Mouse (Mus musculus) heart, adult 18-20 months (tissue): ENCODE measurements around the gene Zcchc4. TPM values are rescaled to one million over a fixed set of nuclear protein-coding genes. Genes with fewer than 3 reads are reported as not detected.
"Not testable (repeated sequence)": the region's sequence is repeated elsewhere in the genome, so short reads cannot be mapped to it uniquely, and the experiment has no call there.

Source experiments
- DNase-seq, 2 experiments: peaks; one replicate each; pipeline ENCODE4 v3.0.0; 2021 to 2022; ENCODE audit warnings: mixed read lengths in 1 of 2
- long read RNA-seq, 2 experiments: library from polyadenylated mRNA; stranded (forward); transcript quantifications; one replicate each; pipeline ENCODE4 v2.0.0; 2021
- total RNA-seq, 2 experiments: library from RNA; stranded (reverse); gene quantifications; 2 replicates each; pipeline ENCODE4 v1.2.3; 2021

The Zcchc4 gene
- total RNA-seq = 1 to 10 TPM; 6.7 to 9.3 TPM
- long read RNA-seq, experiment 1, full-length matches to known transcripts = 5 of 5 reads
- long read RNA-seq, experiment 1, partial matches to known transcripts = 0 of 5 reads
- long read RNA-seq, experiment 1, other reads (novel, unspliced or antisense) = 0 of 5 reads
- long read RNA-seq, experiment 2, partial matches to known transcripts = 0 of 2 reads
- long read RNA-seq, experiment 2, other reads (novel, unspliced or antisense) = 1 of 2 reads

DNA sequence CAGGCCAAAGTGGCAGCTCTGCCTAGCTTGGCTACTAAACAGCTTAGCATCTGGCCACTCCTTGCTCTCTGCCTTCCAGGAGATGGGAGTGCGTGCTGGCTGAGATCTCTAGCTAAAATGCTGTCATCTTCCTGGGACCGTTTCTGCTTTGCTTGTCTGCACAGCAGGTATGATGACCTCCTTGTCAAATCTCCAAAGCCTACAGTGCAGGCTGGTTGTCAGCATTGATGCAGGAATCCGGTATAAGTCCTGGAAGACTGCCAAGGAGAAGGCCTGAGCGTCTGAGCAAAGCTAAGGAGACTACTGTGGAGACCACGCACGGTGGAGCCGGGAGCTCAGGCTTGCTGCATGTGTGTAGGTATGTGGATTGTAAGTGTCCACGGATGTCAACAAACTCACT lies at the start of gene Zcchc4:
Gene Zcchc4 (plus strand): TSS at position 173 of the 400 bp plus-strand sequence.
- no peak for DNase-seq

DNA sequence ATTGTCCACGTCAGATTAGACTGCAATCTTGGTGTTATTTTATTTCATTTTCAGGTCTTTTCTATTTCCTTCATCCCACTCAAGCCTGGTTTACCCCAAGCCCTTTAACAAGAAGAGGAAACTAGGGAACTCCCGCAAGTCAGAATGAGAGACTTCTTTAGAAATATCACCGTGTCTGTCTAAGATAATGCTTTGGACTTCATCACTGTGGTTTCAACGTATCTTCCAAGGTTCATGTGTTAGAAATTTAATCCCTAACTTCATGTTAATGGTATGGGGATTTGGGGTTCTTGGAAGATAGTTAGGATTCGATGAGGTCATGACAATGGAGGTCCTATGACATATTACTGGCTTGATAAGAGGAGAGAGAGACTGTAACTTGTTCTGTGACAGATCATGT lies 47.5 kb upstream of the Zcchc4 start:
- no peak for DNase-seq

DNA sequence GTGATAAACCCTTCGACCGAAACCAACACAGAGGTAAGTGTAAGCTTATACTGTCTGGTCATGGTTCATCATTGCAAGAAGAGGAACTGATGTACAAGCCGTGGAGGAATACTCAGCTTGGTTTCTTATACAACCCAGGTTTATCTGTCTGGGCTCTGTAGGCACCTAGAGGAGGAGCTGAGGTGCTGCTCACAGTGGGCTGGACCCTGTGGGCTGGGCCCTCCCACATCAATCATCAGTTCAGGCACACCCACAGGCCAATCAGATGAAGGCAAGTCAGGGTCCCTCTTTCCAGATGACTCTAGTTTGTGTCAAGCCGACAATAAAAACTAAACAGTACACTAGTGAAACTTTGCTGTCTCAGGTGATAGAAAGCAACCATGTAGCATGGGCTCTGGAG lies 42.4 kb upstream of the Zcchc4 start:
- no peak for DNase-seq

DNA sequence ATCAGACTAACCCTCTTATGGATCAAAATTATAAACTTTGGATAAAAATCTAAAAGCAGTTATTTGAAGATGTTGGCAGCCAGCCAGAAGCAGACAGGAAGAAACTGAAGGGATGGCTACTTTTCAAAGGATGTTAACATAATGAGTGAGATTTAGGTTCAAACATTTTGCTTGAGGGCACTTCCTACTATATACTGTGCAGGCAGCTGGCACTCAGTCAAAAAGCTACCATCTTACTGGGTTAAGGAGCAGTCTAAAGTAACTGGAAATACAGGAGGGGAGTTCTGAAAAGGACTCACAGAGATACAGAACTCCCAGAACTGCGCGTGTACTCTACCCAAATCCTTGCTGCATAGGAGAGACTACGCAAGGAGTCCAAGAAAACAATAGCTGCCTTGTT lies 39.2 kb upstream of the Zcchc4 start:
- DNase-seq = no peak

DNA sequence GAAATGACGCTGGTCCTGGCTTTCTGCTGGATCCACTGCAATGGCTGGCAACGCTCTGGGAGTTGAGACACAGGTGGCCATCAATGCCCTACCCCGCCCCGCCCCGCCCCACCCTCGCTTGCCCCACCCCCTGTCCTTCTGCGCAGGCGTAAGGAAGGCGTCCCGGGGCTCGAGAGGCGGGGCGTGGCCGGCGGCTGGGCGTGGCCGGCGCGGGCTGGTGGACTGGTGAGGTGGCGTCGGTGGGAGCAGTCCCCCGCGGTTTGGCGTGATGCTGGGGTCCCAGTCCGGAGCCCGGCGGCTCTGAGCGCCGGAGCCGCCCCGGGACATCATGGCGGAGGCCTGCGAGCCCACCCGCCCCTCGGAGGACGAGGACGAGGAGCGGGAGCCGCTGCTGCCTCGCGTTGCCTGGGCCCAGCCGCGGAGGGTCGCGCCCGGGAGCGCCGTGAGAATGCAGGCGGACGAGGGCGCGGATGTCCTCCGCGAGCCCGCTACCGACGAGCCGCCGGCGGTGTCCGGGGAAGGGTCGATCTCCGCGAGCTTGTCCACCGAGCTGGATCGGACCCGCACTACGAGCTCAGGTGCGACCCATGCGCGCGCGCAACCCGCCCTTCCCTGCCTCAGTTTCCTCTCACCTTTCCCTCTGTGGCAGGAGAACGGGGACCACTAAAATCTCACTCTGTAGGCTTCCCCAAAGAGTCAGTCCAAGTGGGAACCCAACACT lies 33.7 kb upstream of the Zcchc4 start, which contains the start of gene Pi4k2b:
Gene Pi4k2b (plus strand): TSS at position 184 of the 721 bp plus-strand sequence.
- peak; percentile 82 to 83 for DNase-seq

DNA sequence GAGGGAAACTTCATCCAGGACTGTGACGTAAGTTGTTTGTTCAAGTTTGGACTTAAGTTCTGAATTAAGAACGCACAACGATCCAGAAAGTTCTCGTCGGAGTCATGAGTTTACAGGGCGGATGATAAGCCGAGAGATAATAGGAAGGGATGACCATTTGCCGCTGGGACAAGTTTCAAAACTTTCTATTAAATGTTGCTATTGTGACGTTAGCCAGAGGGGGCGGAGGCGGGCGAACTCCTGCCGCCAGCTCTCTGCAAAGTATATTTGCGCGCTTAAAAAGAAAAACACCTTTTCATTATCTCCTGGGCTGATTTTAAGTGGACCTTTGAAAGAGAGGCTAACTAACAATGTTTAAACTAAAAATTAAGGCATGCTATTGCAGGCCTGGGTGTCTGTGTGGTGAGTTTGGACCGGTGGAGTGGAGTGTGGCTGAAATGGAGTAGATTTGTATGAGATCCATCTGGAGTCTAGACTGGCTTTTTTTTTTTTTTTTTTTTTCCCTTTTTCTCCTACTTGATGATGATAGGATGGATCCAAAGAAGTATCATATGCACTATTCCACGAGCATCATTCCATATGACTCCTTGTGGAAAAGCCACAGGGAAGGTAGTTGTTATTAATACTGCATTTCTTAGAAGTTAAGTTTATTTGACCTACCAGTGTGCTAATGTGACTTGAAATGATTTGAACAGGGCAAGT lies 32.9 kb upstream of the Zcchc4 start:
- peak; percentile 57 to 76 for DNase-seq

DNA sequence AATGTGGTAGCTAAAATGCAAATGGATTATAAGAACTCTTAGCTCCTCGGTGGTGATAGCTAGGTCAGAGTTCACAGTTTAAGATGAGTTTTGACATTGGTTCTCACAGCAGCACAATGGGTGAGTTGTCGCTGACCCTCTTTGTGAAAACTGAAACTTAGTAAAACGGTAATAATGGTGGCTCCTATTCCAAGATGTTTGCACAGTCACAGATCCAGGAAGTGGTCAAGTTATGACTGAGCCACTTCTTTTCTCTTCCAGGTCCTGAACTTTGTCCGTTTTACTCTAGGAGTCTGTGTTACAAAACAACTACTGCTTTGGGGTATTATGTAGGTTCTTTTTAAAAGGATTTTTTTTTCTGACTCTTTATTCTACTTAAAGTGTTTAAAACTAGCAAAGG lies 32.0 kb upstream of the Zcchc4 start:
- DNase-seq = no peak

DNA sequence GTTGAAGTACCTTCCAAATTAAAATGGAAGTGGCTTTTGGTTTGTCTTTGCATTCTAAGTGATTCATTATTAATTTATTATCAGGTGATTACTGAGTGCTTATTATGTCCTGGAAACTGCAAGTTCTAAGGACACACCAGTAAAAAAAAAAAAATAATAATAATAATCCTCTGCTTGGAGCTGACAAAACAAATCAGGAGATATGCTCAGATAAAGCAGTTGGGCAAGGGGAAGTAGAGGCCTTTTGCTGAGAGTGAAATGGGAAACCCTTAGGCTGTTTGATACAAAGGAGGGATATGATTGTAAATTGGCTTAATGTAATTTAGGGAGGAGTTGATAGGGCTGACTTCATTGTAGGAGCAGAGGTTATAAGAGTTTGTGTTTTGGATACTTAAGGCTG lies 28.3 kb upstream of the Zcchc4 start:
- DNase-seq = no peak

DNA sequence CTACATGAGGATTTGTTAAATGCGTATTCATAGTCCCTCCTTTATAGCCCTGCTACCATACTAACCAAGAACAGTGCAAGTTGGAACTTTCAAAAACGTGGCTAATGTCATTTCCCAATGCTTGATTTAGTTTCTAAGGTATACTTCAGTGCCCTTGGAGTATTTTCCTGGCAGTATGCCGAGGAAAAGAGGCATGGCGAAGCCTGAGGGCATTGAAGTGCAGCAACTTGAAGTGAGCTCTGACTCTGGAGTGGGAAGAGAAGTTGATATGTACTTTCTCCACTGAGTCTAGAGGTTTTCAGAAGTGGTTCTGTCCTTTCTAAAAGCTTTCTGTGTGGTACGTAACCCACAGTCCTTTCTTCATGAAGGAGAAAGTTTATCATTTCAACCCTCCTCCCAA lies 26.5 kb upstream of the Zcchc4 start:
- peak; percentile 2 to 13 for DNase-seq

DNA sequence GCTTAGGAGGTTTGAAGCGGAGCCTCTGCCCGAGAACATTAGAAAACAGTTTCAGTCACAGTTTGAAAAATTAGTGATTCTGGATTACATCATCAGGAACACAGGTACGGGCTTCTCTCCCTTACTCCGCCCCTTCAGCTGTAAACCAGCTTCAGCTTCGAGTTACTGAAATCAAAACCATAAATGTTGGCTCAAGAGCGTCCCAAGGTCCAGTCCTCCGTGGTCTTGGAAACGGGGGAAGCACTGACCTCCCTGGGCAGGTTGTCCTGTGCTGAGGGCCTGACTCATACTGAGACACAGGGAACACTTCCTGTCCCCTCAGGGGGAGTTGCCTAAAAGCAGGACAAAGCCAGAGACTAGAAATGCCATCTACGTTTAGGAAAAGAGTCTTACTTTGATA lies 22.1 kb upstream of the Zcchc4 start:
- no peak for DNase-seq

DNA sequence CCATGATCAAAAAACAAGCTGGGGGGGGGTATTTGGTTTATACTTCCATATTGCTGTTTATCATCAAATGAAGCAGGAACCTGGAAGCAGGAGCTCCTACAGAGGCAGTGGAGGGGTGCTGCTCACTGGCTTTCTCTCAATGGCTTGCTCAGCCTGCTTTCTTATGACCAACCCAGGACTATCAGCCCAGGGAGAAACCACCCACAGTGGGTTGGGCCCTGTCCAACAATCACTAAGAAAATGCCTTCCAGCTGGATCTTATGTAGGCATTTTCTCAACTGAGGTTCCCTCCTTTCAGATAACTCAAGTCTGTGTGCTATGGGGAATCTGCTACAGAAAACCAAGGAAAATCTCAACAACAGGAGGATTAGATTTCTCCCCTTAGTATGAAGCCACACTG lies 21.0 kb upstream of the Zcchc4 start:
- DNase-seq = no peak

DNA sequence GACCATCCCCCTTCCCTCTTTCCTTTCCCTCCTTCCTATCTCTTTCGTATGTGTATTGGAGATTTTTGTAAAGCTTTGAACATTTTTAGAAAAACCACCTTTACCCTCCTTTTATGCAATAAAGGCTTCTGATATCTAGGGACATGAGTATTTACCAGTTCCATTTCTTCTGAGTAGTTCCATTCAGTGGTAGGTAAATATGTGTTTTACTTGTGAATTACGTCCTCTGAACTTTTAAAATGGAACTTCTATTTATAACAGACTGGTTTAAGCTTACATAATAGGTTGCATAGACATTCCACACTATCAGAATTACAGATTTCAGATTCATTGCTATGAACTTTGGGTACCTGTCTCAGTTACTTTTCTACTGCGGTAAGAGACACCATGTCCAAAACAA lies 19.9 kb upstream of the Zcchc4 start:
- DNase-seq = no peak

DNA sequence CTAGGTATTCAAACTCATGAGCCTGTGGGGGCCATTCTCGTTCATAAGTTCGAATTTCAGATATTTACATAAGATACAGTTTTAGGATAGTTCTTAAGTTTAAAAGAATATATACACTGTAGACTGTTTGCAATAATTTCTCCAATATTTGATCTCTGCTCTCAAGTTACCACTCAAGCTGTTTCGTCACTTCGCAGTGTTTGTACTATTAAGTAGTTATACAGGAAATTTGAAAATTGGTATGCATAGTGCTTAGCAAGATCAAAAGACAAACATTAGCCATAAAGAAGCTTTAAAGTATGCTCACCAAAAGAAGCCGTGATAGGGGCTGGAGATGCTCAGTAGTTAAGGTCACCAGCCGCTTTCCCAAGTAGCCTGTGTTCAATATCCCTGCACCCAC lies 19.2 kb upstream of the Zcchc4 start:
- DNase-seq = no peak

DNA sequence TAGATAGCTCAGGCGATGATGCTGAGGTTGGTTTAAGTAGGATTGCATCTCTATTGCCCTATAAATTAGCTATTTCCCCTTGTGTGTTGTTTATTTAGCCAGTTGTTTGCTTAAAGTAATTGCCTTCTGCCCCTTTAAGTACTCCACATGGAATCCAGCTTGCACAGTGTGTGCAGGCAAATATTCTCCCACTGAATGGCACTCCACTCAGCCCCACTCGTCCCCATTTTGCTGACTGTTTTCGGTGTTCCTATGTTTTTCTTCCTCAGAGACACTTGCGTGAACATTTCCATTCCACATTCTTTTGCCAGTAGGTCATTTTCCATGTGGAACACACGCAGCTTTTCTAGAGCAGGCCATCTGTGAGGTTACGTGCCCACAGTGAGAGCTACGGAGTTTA lies 12.6 kb upstream of the Zcchc4 start:
- no peak for DNase-seq

DNA sequence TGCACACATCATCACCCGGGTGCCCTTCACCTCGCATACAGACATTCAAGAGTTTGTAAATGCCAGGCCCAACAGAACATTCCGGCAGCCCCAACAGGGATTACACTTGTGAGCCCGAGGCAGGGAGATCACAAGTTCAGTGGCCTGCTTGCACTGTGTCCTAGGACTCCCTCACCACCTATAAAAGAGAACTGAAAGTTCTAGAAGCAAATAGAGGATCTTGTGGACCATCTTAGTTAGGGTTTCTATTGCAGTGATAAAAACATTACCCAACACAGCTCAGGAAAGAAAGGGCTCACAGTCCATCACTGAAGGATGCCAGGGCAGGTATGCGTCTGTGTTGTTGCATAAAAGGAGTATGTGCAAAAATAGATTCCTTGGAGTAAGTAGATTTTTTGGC lies 942 bp upstream of the Zcchc4 start:
- DNase-seq = no peak

DNA sequence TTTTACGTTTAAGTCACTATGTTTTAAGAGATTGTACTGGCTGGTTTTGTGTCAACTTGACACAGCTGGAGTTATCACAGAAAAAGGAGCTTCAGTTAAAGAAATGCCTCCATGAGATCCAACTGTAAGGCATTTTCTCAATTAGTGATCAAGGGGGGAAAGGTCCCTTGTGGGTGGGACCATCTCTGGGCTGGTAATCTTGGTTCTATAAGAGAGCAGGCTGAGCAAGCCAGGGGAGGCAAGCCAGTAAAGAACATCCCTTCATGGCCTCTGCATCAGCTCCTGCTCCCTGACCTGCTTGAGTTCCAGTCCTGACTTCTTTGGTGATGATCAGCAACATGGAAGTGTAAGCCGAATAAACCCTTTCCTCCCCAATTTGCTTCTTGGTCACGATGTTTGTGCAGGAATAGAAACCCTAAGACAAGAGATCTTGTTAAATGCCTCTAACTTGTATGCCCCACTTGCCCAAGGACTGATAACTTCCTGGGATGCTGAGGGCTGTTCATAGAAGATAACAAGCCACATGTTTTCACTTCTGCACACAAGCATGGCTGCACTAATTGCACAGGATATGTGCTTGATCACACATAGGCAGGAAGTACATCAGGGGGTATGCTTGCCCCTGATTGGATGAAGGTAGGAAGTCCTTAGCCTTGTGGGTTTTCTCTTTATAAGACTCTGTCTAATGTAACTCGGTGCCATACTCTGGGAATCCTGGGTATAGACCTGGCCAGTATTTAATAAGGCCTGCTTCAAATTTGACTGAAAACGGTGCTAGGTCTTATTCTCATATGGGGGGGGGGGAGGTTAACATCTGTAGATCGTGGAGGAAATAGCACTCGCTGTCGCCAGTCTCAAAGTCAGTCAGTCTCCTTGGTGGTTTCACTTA lies 1.5 kb downstream of the Zcchc4 start:
- not testable (repeated sequence) for DNase-seq

DNA sequence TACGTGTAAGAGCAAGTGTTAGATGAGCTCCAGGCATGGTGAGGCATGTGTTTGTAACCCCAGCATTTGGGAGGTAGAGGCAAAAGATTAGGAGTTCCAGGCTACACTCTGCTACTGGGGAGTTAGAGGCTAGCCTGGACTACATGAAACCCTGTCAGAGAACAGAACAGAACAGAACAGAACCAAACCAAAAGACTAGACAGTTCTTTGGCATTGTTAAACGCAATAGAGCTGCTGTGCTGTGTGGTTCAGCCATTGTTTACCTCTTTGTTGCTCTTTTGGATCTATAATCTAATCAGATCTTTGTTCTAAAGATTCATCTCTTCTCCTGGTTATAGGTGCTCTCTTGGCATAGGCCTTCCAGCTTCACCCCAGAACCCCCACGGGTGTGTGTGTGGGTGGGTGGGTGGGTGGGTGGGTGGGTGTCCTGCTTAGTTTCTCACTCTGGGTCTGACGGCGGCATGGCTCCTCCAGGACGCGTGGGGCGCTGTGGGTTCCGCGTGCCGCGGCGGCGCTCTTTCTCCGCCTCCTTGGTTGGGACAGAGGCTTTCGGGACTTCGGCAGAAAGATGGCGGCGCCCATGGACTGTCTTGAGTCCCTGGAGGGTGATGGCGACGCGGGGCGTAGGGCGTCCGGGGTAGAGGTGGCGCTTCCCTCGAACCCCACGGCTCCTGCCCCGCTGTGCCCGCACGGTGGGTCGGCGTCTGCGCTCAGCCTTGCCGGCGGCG lies 7.5 kb downstream of the Zcchc4 start:
- DNase-seq = peak; percentile 86 to 89

DNA sequence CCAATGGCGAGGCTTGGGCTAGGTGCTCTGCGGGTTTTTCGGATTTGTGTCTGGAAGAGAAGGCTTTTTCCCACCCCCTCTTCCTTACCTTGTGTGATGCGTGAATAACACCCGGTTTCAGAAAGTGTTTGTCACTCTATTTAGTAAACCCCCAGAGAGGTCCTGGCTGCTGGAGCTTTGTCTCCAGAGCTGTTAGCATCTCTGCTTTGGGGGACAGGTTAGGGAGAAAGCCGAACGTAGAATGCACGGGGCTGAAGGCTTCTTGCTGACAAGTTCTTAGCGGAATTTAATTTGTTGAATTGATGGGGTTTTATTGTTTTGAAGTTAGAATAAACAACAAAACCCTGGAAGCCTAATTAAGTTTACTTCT lies 8.0 kb downstream of the Zcchc4 start:
- DNase-seq = no peak

DNA sequence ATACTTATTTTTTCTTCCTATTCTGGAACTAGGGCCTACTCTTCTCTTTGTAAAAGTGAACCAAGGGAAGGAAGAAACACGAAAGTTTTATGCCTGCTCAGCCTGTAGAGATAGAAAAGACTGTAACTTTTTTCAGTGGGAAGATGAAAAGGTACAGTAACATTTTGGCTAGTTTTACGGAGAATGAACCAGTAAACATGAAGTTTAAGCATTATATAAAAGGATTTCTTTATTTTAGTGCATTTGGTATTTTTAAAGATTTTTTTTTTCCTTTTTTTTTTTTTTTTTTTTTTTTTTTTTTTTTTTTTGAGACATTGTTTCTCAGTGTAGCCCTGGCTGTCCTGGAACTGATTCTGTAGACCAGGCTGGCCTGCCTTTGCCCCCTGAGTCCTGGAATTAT lies 8.7 kb downstream of the Zcchc4 start:
- DNase-seq = no peak

DNA sequence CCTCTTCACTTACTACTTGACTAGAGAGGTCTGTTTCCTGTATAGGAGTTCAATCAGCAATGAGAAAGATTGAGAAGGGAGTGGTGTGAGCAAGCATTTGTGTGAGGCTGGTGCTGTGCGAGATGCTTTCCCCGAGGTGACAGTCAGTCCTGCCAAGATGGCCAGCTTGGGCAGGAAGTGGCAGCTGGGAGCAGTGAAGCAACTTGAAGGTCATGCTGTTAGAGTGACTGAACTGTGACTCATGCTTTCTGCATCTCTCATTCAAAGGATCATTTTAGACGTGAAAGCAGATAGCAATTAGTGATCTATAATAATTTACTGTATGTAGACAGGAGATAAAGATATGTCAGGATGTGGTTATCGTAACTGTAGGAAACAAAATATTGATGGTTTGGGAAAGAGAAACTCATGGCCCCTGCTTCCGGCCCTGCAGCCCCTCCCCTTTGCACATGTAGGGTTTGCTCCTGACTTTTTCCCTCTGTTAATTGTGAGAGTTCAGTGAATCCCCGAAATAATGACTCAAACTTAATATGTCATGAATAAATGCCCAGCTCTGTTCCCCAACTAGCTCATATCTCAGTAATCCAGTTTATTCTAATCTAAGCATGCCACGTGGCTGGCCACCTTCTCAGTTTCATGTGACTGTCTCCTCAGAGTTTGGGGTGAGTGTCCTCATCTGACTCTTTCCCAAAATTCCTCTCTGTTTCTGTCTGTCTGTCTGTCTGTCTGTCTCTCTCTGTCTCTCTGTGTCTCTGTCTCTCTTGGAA lies 11.5 kb downstream of the Zcchc4 start:
- no peak for DNase-seq

DNA sequence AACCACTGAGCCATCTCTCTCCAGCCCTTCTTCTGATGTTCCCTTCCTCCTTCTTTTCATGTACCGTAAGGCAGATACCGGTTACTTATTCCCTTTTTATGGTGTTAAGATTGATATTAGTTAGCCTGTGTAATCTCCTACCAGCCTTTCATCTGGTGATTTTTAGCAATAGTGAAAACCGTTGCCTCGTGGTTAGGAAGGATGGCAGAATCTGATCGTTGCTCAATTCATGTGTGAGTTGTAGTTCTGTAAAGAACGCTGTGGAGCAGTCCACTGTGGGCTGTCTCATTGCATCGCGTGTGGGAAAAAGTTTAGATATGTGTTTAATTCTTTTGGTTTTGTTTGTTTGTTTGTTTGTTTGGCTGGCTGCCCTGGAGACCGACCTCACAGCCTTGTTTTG lies 18.0 kb downstream of the Zcchc4 start:
- no peak for DNase-seq
